Mouse (Mus musculus) limb, embryonic 15.5 days (tissue): ENCODE measurements around the gene Pccb. TPM values are rescaled to one million over a fixed set of nuclear protein-coding genes. Genes with fewer than 3 reads are reported as not detected.

Experiments used
- ATAC-seq: fragments of 200-750 bp; cut with Nextera tagmentation; 2 replicates; pipeline ENCODE4 v1.8.0; 2017; ENCODE audit warnings: low read depth, moderate TSS enrichment; ENCODE audit not compliant: insufficient number of reproducible peaks, low FRiP score, low TSS enrichment
- H3K27ac ChIP-seq: fragments of 300-500 bp; sonication (generic); 2 replicates; pipeline ENCODE4 v1.5.1; 2015; ENCODE audit warnings: moderate library complexity, mild to moderate bottlenecking, inconsistent platforms
- H3K27me3 ChIP-seq: fragments of 300-500 bp; sonication (generic); 2 replicates; pipeline ENCODE4 v1.6.1; 2015; ENCODE audit warnings: inconsistent platforms
- H3K36me3 ChIP-seq: fragments of 300-500 bp; sonication (generic); 2 replicates; pipeline ENCODE4 v1.6.1; 2015; ENCODE audit warnings: inconsistent platforms
- H3K4me1 ChIP-seq: fragments of 300-500 bp; sonication (generic); 2 replicates; pipeline ENCODE4 v1.6.1; 2015; ENCODE audit warnings: inconsistent platforms
- H3K4me2 ChIP-seq: fragments of 300-500 bp; sonication (generic); 2 replicates; pipeline ENCODE4 v1.6.1; 2015; ENCODE audit warnings: mild to moderate bottlenecking, inconsistent platforms
- H3K4me3 ChIP-seq: fragments of 300-500 bp; sonication (generic); 2 replicates; pipeline ENCODE4 v1.5.1; 2015; ENCODE audit warnings: mild to moderate bottlenecking, inconsistent platforms
- H3K9ac ChIP-seq: fragments of 300-500 bp; sonication (generic); 2 replicates; pipeline ENCODE4 v1.6.1; 2015; ENCODE audit warnings: inconsistent platforms
- H3K9me3 ChIP-seq: fragments of 300-500 bp; sonication (generic); 2 replicates; pipeline ENCODE4 v1.6.1; 2016; ENCODE audit warnings: inconsistent platforms
- WGBS: fragments of 180-500 bp; shearing (Covaris S2); methylation state at CpG from one replicate; pipeline ENCODE4 v1.1.7; 2015; 5-methylcytosine and 5-hydroxymethylcytosine counted together
- polyA plus RNA-seq: library from polyadenylated mRNA; unstranded; fragments of >200 nt; fragmentation: Nextera tagmentation; extraction: Ambion mirVana; gene quantifications from 2 replicates; pipeline ENCODE4 v1.2.1, GENCODE M21; 2015

Gene Pccb
- 25.7 and 27.0 TPM in 2 replicates for polyA plus RNA-seq

- ATAC-seq = peak; percentile 98
- Histone ChIP-seq H3K9me3 (no peaks in the 10 kb centered on the region), H3K9ac (peak within 1 kb of the TSS; percentile 66), H3K27me3 (no peaks in the 10 kb centered on the region), H3K36me3 (0 out of 2 replicates have a peak, but pooled peaks cover 10% of the 10 kb centered on the region), H3K4me2 (peak within 1 kb of the TSS; percentile 58), H3K4me3 (peak within 1 kb of the TSS; percentile 62), H3K4me1 (peaks cover 13% of the 10 kb centered on the region), H3K27ac (peak within 1 kb of the TSS; percentile 99)
- under 1% methylated on average over 61 of the region's 61 CpGs for WGBS
Observed at GRCm38 (mm10) chr9:101034448-101035098, at the start of gene Pccb. TSS of gene Pccb (minus strand) at chr9:101034898.

- Histone ChIP-seq H3K4me3 (no peak overlapping the region), H3K36me3 (no peaks in the 10 kb centered on the region), H3K9ac (no peak overlapping the region), H3K4me2 (no peak overlapping the region), H3K9me3 (no peaks in the 10 kb centered on the region), H3K4me1 (peaks cover 10% of the 10 kb centered on the region), H3K27me3 (no peaks in the 10 kb centered on the region), H3K27ac (no peak overlapping the region; the same call in 1 of the 2 replicates)
- WGBS = 78% methylated on average over 3 of the region's 3 CpGs
- ATAC-seq = no peak
Observed at GRCm38 (mm10) chr9:101083728-101084127, 49.0 kb upstream of the Pccb start.

- 63% methylated on average over 3 of the region's 3 CpGs for WGBS
- no peaks in the 10 kb centered on the region for H3K36me3 ChIP-seq
- no peaks in the 10 kb centered on the region for H3K27me3 ChIP-seq
Observed at GRCm38 (mm10) chr9:101080046-101080685, 45.5 kb upstream of the Pccb start.

GRCm38 (mm10) chr9:101078579-101078978 lies 43.9 kb upstream of the Pccb start:
- ATAC-seq = no peak
- Histone ChIP-seq H3K9me3 (no peaks in the 10 kb centered on the region), H3K27me3 (no peaks in the 10 kb centered on the region), H3K4me2 (peak overlapping the region; percentile 34), H3K9ac (no peak overlapping the region), H3K4me1 (peaks cover 27% of the 10 kb centered on the region), H3K4me3 (peak overlapping the region; percentile 15), H3K36me3 (no peaks in the 10 kb centered on the region), H3K27ac (no peak overlapping the region)
- 75% methylated on average over 4 of the region's 4 CpGs for WGBS

More at GRCm38 (mm10) chr9:101080046-101080685, 45.5 kb upstream of the Pccb start:
- H3K9me3 ChIP-seq = no peaks in the 10 kb centered on the region
- ATAC-seq = no peak
- H3K27ac ChIP-seq = no peak overlapping the region
- H3K4me2 ChIP-seq = no peak overlapping the region
- H3K9ac ChIP-seq = no peak overlapping the region
- H3K4me1 ChIP-seq = peaks cover 27% of the 10 kb centered on the region
- no peak overlapping the region for H3K4me3 ChIP-seq

- no peaks in the 10 kb centered on the region for H3K9me3 ChIP-seq
- no peak for ATAC-seq
- no peak overlapping the region for H3K27ac ChIP-seq
- no peak overlapping the region for H3K9ac ChIP-seq
- peaks cover 27% of the 10 kb centered on the region for H3K4me1 ChIP-seq
- H3K4me2 ChIP-seq = peak overlapping the region; percentile 70
- peak overlapping the region; percentile 96 for H3K4me3 ChIP-seq
- no peaks in the 10 kb centered on the region for H3K27me3 ChIP-seq
- no peaks in the 10 kb centered on the region for H3K36me3 ChIP-seq
Observed at GRCm38 (mm10) chr9:101077486-101077885, 42.8 kb upstream of the Pccb start.

- Histone ChIP-seq H3K36me3 (no peaks in the 10 kb centered on the region), H3K27me3 (no peaks in the 10 kb centered on the region), H3K9me3 (no peaks in the 10 kb centered on the region), H3K27ac (no peak overlapping the region; the same call in 1 of the 2 replicates), H3K4me1 (peaks cover 26% of the 10 kb centered on the region), H3K4me2 (peak overlapping the region; percentile 70), H3K9ac (peak overlapping the region; percentile 99), H3K4me3 (peak overlapping the region; percentile 96)
- under 1% methylated on average over 18 of the region's 18 CpGs for WGBS
- ATAC-seq = no peak
Observed at GRCm38 (mm10) chr9:101076095-101076875, 41.6 kb upstream of the Pccb start.

GRCm38 (mm10) chr9:101075694-101076093 lies 41.0 kb upstream of the Pccb start:
- Histone ChIP-seq H3K9me3 (no peaks in the 10 kb centered on the region), H3K27me3 (no peaks in the 10 kb centered on the region), H3K4me3 (peak overlapping the region; percentile 96), H3K27ac (no peak overlapping the region), H3K4me2 (peak overlapping the region; percentile 70), H3K36me3 (no peaks in the 10 kb centered on the region), H3K4me1 (peaks cover 24% of the 10 kb centered on the region), H3K9ac (peak overlapping the region; percentile 99)
- ATAC-seq = no peak
- under 1% methylated on average over 8 of the region's 8 CpGs for WGBS

GRCm38 (mm10) chr9:101075091-101075581 lies 40.4 kb upstream of the Pccb start:
- under 1% methylated on average over 25 of the region's 25 CpGs for WGBS
- H3K4me3 ChIP-seq = peak overlapping the region; percentile 96
- peak overlapping the region; percentile 99 for H3K9ac ChIP-seq
- peak overlapping the region; percentile 100 for H3K27ac ChIP-seq
- H3K4me2 ChIP-seq = peak overlapping the region; percentile 70
- no peak for ATAC-seq
- no peaks in the 10 kb centered on the region for H3K36me3 ChIP-seq
- peaks cover 24% of the 10 kb centered on the region for H3K4me1 ChIP-seq
- no peaks in the 10 kb centered on the region for H3K27me3 ChIP-seq
- no peaks in the 10 kb centered on the region for H3K9me3 ChIP-seq

- Histone ChIP-seq H3K9ac (peak overlapping the region; percentile 99), H3K4me1 (peaks cover 24% of the 10 kb centered on the region), H3K9me3 (no peaks in the 10 kb centered on the region), H3K36me3 (no peaks in the 10 kb centered on the region), H3K4me3 (peak overlapping the region; percentile 96), H3K4me2 (peak overlapping the region; percentile 70), H3K27ac (peak overlapping the region; percentile 100), H3K27me3 (no peaks in the 10 kb centered on the region)
- WGBS = under 1% methylated on average over 63 of the region's 100 CpGs
- ATAC-seq = peak; percentile 79
Observed at GRCm38 (mm10) chr9:101074332-101075021, 39.8 kb upstream of the Pccb start.

GRCm38 (mm10) chr9:101073987-101074331 lies 39.3 kb upstream of the Pccb start, which contains the start of gene Msl2:
TSS of gene Msl2 (plus strand) at chr9:101074101.
- Histone ChIP-seq H3K27me3 (no peaks in the 10 kb centered on the region), H3K9me3 (no peaks in the 10 kb centered on the region), H3K36me3 (no peaks in the 10 kb centered on the region), H3K4me2 (peak within 1 kb of the TSS; percentile 70), H3K4me3 (peak within 1 kb of the TSS; percentile 96), H3K4me1 (peaks cover 19% of the 10 kb centered on the region), H3K27ac (peak within 1 kb of the TSS; percentile 100), H3K9ac (peak within 1 kb of the TSS; percentile 99)
- under 1% methylated on average over 23 of the region's 43 CpGs for WGBS
- no peak for ATAC-seq
